Mouse (Mus musculus) midbrain, embryonic 15.5 days (tissue): Measurements from ENCODE around the gene Ffar4. TPM values are rescaled to one million over a fixed set of nuclear protein-coding genes. Genes with fewer than 3 reads are reported as not detected.
A peak's percentile ranks its signal among the peaks of the same experiment; 100 is the strongest.

ENCODE experiments used
- ATAC-seq: fragments of 200-750 bp; cut with Nextera tagmentation; replicated peaks from 2 replicates; pipeline ENCODE4 v1.8.0; 2017; ENCODE audit warnings: moderate TSS enrichment
- H3K27ac ChIP-seq: fragments of 300-500 bp; sonication (generic); 2 replicates; pipeline ENCODE4 v1.5.1; 2015; ENCODE audit warnings: mild to moderate bottlenecking, inconsistent platforms
- H3K27me3 ChIP-seq: fragments of 300-500 bp; sonication (generic); replicated peaks from 2 replicates; pipeline ENCODE4 v1.6.1; 2015; ENCODE audit warnings: inconsistent platforms
- H3K36me3 ChIP-seq: fragments of 300-500 bp; sonication (generic); replicated peaks from 2 replicates; pipeline ENCODE4 v1.6.1; 2015; ENCODE audit warnings: inconsistent platforms
- H3K4me1 ChIP-seq: fragments of 300-500 bp; sonication (generic); 2 replicates; pipeline ENCODE4 v1.6.1; 2015; ENCODE audit warnings: inconsistent platforms
- H3K4me2 ChIP-seq: fragments of 300-500 bp; sonication (generic); 2 replicates; pipeline ENCODE4 v1.6.1; 2015; ENCODE audit warnings: inconsistent platforms, mild to moderate bottlenecking, moderate library complexity
- H3K4me3 ChIP-seq: fragments of 300-500 bp; sonication (generic); 2 replicates; pipeline ENCODE4 v1.5.1; 2015; ENCODE audit warnings: mild to moderate bottlenecking, inconsistent platforms
- H3K9ac ChIP-seq: fragments of 300-500 bp; sonication (generic); 2 replicates; pipeline ENCODE4 v1.6.1; 2015; ENCODE audit warnings: mild to moderate bottlenecking, inconsistent platforms
- H3K9me3 ChIP-seq: fragments of 300-500 bp; sonication (generic); 2 replicates; pipeline ENCODE4 v1.6.1; 2016; ENCODE audit warnings: inconsistent platforms
- WGBS: fragments of 180-500 bp; shearing (Covaris S2); methylation state at CpG from one replicate; pipeline ENCODE4 v1.1.7; 2015; ENCODE audit warnings: mixed read lengths; 5-methylcytosine and 5-hydroxymethylcytosine counted together
- polyA plus RNA-seq: library from polyadenylated mRNA; unstranded; fragments of >200 nt; fragmentation: Nextera tagmentation; extraction: Ambion mirVana; gene quantifications from 2 replicates; pipeline ENCODE4 v1.2.1, GENCODE M21; 2015

Ffar4 gene
- polyA plus RNA-seq, 1 experiment from 2014 or later, result 0.43 TPM

DNA sequence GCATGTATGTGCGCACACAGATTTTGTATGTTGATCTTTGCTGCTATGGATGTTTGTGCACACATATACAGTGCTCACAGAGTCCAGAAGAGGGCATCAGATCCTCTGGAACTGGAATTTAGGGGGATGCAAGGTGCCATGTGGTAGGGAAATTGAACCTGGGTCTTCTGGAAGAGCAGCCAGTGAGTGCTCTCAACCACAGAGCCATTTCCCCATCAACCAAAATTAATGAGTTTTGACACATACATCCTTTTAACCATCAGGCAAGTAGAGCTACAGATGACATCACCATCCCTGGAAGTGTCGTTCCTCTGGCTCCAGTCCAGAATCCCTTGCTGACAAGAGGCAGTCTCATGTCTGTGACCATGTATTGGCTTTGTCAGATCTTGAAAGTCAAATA lies 20.6 kb upstream of the Ffar4 start:
- 72% methylated on average over 2 of the region's 2 CpGs for WGBS

DNA sequence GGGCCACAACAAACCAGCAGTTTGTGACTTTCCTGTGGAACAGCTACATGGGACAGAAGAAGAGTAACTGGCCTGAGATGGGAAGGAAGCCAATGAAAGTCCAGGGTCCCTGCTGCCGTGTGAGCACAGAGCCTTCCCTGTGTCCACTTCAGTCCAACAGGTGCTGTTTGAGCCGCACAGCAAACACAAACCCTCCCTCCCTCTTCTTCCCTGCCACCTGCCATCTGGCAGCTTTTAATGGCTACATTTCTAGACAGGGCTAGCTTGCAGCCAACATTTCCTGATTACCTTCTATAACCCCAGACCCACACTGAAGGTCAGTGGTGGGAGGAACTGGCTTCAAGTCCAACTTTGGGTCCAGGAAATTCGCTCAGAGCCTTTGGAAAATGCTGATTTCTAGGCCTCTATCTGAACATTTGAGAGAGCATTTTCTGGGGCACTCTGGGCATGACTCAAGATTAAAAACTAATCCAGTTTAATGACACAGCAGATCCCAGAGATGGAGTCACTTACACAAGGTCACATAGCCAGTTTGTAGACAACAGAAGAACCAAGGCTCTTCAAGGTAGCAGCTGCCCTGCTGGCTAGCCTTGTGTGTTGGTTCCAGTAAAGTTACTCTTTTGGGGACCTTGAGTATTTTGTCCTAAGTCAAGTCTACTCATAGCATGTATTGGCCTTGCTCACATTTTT lies 18.9 kb upstream of the Ffar4 start:
- no peak for ATAC-seq

More for the DNA sequence above, 20.6 kb upstream of the Ffar4 start:
- Histone ChIP-seq H3K9me3 (no peaks in the 10 kb centered on the region), H3K27me3 (no peaks in the 10 kb centered on the region), H3K4me1 (no peaks in the 10 kb centered on the region), H3K36me3 (no peaks in the 10 kb centered on the region), H3K9ac (no peak overlapping the region), H3K27ac (no peak overlapping the region), H3K4me3 (no peak overlapping the region), H3K4me2 (no peak overlapping the region)
- ATAC-seq, result no peak

DNA sequence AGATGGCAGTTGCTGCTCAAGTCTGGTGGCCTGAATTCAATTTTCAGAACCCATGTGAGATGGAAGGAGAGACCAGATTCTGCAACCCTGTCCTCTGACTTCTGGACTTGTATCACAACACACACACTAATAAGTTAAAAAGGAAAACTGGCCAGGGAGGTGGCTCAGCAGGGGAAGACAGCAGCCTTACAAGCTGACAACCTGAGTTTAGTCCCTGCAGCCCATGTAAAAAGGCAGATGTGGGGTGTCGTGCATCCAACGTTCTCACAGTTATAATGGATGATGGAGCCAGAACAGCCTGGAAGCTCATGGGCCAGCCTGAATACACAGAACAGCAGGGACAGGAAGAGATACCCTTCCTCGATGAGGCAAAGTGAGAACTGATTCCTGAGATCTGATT lies 15.5 kb upstream of the Ffar4 start:
- Histone ChIP-seq H3K4me3 (no peak overlapping the region), H3K27ac (no peak overlapping the region), H3K27me3 (no peaks in the 10 kb centered on the region), H3K9me3 (no peaks in the 10 kb centered on the region), H3K36me3 (no peaks in the 10 kb centered on the region), H3K4me1 (no peaks in the 10 kb centered on the region), H3K9ac (no peak overlapping the region), H3K4me2 (no peak overlapping the region)
- 80% methylated on average over 3 of the region's 3 CpGs for WGBS
- no peak for ATAC-seq

More for the DNA sequence above, 18.9 kb upstream of the Ffar4 start:
- Histone ChIP-seq H3K4me3 (no peak overlapping the region), H3K36me3 (no peaks in the 10 kb centered on the region), H3K9ac (no peak overlapping the region), H3K4me2 (no peak overlapping the region), H3K4me1 (no peaks in the 10 kb centered on the region), H3K27me3 (no peaks in the 10 kb centered on the region), H3K9me3 (no peaks in the 10 kb centered on the region), H3K27ac (no peak overlapping the region)
- WGBS, result 79% methylated on average over 3 of the region's 3 CpGs

DNA sequence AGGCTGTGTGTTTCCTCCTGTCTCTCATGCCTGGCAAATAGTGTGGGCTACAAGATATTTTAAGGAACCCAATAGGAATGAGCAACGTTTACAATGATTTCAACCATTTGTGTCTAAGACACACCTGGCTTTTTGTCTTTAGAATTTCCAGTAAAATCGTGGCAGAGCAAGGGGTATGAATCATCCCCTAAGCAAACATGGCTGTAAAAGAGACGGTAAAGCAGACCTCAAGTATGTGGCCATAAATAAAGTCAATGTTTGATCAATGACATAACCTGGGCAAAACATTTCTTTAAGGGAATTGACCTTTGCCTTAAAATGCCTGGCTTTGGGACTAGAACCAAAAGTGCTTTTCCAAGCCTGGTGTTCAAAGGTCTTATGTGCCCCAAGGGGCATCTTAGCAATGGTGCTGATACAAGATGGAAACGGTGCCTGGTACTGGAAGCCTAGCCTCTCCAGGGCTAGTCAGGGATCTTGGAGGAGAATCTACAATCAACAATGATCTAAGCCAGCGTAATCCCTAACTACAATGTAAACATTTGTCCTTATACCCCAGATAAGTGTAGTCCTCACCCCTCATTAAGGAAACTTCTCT lies 13.8 kb upstream of the Ffar4 start:
- no peaks in the 10 kb centered on the region for H3K27me3 ChIP-seq
- H3K9me3 ChIP-seq, result no peaks in the 10 kb centered on the region
- H3K9ac ChIP-seq, result no peak overlapping the region
- H3K4me2 ChIP-seq, result no peak overlapping the region
- H3K36me3 ChIP-seq, result no peaks in the 10 kb centered on the region
- H3K4me1 ChIP-seq, result no peaks in the 10 kb centered on the region
- WGBS, result 72% methylated on average over 5 of the region's 5 CpGs
- no peak overlapping the region for H3K27ac ChIP-seq
- H3K4me3 ChIP-seq, result no peak overlapping the region
- no peak for ATAC-seq

DNA sequence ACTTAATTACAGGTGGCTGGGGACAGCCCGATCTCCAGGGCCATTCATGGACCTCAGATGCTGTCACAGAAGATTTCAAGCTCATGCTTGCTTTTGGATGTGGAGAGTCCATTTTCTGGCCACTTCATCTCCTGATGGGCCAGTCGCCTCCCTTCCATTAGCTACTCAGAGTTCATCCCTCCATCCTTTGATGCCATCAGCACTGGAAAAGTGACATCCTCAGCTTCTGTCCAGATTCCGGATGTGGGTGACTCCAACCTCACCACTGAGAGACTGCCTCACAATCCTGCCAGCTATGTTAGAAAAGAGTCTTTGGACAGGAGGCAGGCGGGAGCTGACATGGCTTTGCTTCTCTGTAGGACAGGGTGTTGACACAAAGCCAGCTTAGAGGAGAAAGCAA lies 11.0 kb upstream of the Ffar4 start:
- WGBS, result 85% methylated on average over 4 of the region's 4 CpGs
- H3K4me3 ChIP-seq, result no peak overlapping the region
- H3K27me3 ChIP-seq, result no peaks in the 10 kb centered on the region
- H3K27ac ChIP-seq, result no peak overlapping the region
- H3K4me1 ChIP-seq, result no peaks in the 10 kb centered on the region
- no peak for ATAC-seq
- no peaks in the 10 kb centered on the region for H3K36me3 ChIP-seq
- H3K9ac ChIP-seq, result no peak overlapping the region
- H3K4me2 ChIP-seq, result no peak overlapping the region
- H3K9me3 ChIP-seq, result no peaks in the 10 kb centered on the region

DNA sequence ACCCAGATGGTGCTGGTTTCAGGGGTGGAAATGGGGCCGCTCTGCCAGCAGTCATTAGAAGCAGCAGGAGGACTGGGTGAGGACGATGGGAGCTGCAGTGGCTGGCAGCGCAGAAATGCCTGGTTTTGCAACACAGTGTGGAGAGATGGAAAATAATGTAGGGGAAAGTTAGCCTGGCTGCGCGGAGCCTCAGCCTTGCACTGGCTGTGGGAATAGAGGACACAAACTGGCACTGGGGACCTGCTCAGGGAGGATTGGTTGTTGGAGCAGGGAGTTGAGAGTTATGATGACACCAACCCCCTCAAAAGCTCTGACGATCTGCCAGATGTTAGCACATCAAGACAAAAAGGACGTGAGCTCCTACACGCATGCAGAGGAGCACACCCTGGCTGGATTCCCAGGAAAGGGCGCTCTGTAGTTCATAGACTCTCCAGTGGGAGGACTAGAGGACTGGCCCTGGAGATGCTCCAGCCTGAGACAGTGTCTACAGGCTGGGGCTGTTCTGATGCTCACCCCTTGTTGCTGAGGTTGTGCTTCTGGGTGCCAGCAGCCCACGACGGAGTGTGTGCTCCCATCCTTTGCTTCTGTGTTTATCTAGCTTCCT lies 9.8 kb upstream of the Ffar4 start:
- Histone ChIP-seq H3K9ac (no peak overlapping the region), H3K4me2 (no peak overlapping the region), H3K36me3 (no peaks in the 10 kb centered on the region), H3K9me3 (no peaks in the 10 kb centered on the region), H3K27me3 (no peaks in the 10 kb centered on the region), H3K4me1 (no peaks in the 10 kb centered on the region), H3K4me3 (no peak overlapping the region), H3K27ac (no peak overlapping the region)
- ATAC-seq, result peak; percentile 75; the same call in 1 of the 2 replicates
- 61% methylated on average over 11 of the region's 11 CpGs for WGBS

DNA sequence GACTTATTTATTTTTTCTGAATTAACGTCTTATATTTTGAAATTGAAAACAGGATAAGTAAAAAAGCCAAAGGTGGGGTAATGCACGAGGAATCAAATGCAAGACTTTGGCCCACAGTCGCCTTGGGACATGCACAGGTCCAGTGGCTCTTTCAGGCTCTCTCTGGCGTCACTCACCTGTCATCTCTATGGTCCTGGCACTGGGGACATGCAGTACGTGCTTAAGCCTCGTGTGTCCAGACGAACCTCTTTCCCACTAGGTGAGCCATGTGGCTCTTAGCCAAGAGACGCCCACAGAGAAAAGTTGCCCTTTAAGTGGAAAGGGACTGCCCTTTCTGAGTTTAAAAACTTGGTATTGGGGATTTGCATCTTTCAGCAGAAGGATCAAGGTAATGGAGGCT lies 7.5 kb upstream of the Ffar4 start:
- H3K27ac ChIP-seq, result no peak overlapping the region
- no peaks in the 10 kb centered on the region for H3K27me3 ChIP-seq
- WGBS, result 85% methylated on average over 8 of the region's 8 CpGs
- no peaks in the 10 kb centered on the region for H3K4me1 ChIP-seq
- H3K9me3 ChIP-seq, result no peaks in the 10 kb centered on the region
- no peak for ATAC-seq
- H3K4me2 ChIP-seq, result no peak overlapping the region
- H3K4me3 ChIP-seq, result no peak overlapping the region
- no peaks in the 10 kb centered on the region for H3K36me3 ChIP-seq
- H3K9ac ChIP-seq, result no peak overlapping the region

DNA sequence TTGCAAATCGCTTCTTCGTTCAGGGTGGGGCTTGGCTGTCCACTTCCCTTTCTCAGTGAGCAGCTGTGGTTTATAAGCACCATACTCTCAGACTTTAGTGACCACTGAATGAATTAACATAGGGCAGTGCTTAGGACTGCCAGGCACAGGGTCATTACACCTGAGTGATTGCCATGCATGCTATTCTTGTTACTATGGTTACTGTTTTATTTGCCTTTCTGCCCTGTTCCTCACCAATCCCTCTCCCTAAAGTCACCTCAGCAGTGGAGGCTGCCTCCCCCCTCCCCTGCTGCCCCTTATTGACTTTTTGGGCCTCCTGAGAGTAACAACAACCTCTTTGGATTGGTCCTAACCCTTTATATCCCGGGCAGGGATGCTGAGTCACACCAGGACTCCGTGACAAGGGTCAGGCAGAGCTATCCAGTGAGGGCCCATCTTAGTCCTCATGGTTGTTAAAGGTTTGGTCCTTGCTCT lies 5.3 kb upstream of the Ffar4 start:
- Histone ChIP-seq H3K4me1 (no peaks in the 10 kb centered on the region), H3K4me2 (no peak overlapping the region), H3K27ac (no peak overlapping the region), H3K9me3 (no peaks in the 10 kb centered on the region), H3K36me3 (no peaks in the 10 kb centered on the region), H3K27me3 (peaks cover 13% of the 10 kb centered on the region), H3K9ac (no peak overlapping the region), H3K4me3 (no peak overlapping the region)
- WGBS, result 49% methylated on average over 4 of the region's 4 CpGs
- no peak for ATAC-seq

DNA sequence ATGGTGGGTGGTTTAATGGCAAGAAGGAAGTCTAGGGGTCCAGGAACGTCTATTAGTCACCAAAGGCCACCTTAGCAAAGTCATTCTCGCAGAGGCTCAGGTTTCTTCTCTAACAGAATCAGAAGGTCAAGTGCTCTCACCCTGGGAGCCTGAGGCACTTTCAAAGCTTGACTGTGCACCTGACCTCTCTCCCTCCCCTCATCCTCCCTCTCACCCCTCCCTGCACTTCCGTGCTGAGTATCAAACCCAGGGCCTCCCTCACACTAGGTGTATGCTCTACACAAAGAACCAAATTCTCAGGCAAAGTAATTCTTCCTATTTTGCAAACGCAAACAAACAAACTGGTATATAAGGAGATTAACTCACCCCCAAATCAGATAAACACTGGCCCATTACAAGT lies 640 bp upstream of the Ffar4 start:
- no peak overlapping the region for H3K4me3 ChIP-seq
- no peaks in the 10 kb centered on the region for H3K36me3 ChIP-seq
- H3K9ac ChIP-seq, result no peak overlapping the region
- no peak overlapping the region for H3K27ac ChIP-seq
- no peaks in the 10 kb centered on the region for H3K9me3 ChIP-seq
- H3K4me1 ChIP-seq, result peaks cover 11% of the 10 kb centered on the region
- ATAC-seq, result no peak
- H3K4me2 ChIP-seq, result no peak overlapping the region
- peaks cover 38% of the 10 kb centered on the region for H3K27me3 ChIP-seq
- 17% methylated on average over 4 of the region's 4 CpGs for WGBS

DNA sequence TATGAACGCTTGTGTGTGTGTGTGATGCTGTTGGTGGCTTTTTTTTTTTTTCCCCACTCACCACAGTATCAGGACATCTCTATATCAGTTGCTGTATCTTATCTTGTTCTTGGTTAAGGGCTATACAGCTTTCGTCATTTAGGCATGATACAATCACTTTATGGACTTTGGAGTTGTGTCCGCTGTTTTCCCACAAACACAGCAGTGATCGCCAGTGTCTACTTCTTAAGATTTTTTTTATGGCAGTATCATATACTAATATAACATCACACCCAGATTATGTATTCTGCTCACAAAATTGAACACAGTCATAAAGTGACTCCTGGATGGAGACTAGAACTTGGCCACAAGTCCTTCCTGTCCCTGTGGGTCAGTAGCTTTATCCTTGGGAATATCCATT lies 11.0 kb downstream of the Ffar4 start:
- H3K9ac ChIP-seq, result no peak overlapping the region
- H3K27me3 ChIP-seq, result no peaks in the 10 kb centered on the region
- no peak overlapping the region for H3K27ac ChIP-seq
- 93% methylated on average over 4 of the region's 4 CpGs for whole genome bisulfite sequencing
- H3K4me3 ChIP-seq, result no peak overlapping the region
- H3K9me3 ChIP-seq, result no peaks in the 10 kb centered on the region
- H3K36me3 ChIP-seq, result no peaks in the 10 kb centered on the region
- no peak overlapping the region for H3K4me2 ChIP-seq
- H3K4me1 ChIP-seq, result no peaks in the 10 kb centered on the region
- ATAC-seq, result no peak

DNA sequence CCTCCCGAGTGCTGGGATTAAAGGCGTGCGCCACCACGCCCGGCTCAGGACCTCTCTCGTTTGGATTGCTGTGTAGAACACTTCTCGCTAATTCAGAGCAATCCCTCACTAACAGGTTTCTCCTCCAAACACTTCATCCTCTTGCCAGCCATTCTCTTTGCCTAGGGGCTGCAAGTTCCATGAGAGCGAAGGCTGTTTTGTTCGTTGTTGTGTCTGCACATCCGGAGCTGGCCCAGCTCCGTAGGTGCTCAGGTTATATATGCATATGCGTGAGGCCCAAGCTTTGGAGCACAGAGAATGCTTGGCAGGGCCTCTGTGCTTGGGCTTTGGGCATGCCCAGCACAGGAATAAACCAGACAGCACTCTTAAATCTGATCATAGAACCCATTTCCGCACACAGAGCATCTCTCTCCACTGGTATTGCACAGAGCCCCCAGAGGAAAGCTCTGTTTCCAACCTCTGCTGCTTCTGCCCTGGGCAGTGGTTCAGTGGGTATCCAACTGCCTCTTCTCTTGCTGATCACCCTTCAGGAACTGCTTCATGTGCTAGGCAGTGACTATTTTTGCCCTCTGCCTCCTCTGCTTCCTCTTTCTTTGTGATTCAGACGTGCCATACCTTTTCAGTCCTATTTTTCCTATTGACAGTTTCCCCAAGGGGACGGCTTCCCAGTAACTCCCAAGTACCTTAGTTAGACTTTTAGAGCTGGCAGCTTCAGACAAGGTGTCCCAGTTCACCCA lies 12.8 kb downstream of the Ffar4 start:
- Histone ChIP-seq H3K9me3 (no peaks in the 10 kb centered on the region), H3K9ac (no peak overlapping the region), H3K4me2 (no peak overlapping the region), H3K4me1 (no peaks in the 10 kb centered on the region), H3K36me3 (no peaks in the 10 kb centered on the region), H3K27me3 (no peaks in the 10 kb centered on the region), H3K27ac (no peak overlapping the region), H3K4me3 (no peak overlapping the region)
- no peak for ATAC-seq
- WGBS, result 91% methylated on average over 15 of the region's 15 CpGs

DNA sequence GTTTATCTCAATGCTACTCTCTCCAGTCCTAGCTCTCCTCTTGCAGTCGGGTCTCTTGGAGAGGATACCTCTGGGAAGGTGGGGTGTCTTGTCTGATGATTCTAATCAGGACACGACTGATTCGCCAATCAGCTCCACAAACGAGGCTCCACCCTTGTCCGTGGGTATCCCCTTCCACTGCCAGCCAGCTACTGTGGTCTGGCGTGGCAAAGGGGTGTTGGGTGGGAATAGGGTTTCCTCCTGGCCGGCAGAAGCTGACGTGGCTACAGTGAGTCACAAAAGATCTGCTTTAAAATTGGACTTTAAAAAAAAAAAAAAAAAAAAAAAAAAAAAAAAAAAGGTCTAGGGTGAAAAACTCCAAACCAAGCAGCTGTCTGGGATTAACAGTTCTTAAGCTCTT lies 14.2 kb downstream of the Ffar4 start:
- Histone ChIP-seq H3K27ac (no peak overlapping the region), H3K4me1 (no peaks in the 10 kb centered on the region), H3K9me3 (no peaks in the 10 kb centered on the region), H3K4me2 (no peak overlapping the region), H3K9ac (no peak overlapping the region), H3K27me3 (no peaks in the 10 kb centered on the region), H3K4me3 (no peak overlapping the region), H3K36me3 (no peaks in the 10 kb centered on the region)
- WGBS, result 80% methylated on average over 8 of the region's 8 CpGs
- ATAC-seq, result no peak
